Mouse (Mus musculus) spleen, adult 2 months (tissue): ENCODE measurements around the gene Tmem63b. TPM values are rescaled to one million over a fixed set of nuclear protein-coding genes. Genes with fewer than 3 reads are reported as not detected.

Experiments
- DNase-seq, 2 experiments: peaks; one replicate each; pipeline versions ENCODE4 v3.0.0 to v3.0.0-alpha.2; 2012 to 2021; ENCODE audit warnings: low spot score in 2 of 2, low read depth in 1 of 2
- H3K27ac ChIP-seq: fragments of 200-500 bp; 2 replicates; pipeline ENCODE4 v1.5.1; 2012; ENCODE audit warnings: low read length, inconsistent platforms; ENCODE audit not compliant: insufficient read depth
- H3K27me3 ChIP-seq: fragments of 200-500 bp; 2 replicates; pipeline ENCODE4 v1.6.1; 2012; ENCODE audit warnings: mild to moderate bottlenecking, moderate library complexity, low read length, inconsistent platforms; ENCODE audit not compliant: control insufficient read depth, insufficient read depth
- H3K36me3 ChIP-seq: fragments of 200-500 bp; 2 replicates; pipeline ENCODE4 v1.6.1; 2012; ENCODE audit warnings: mild to moderate bottlenecking, low read length, inconsistent platforms; ENCODE audit not compliant: control insufficient read depth, insufficient read depth
- H3K4me1 ChIP-seq: fragments of 200-500 bp; 2 replicates; pipeline ENCODE4 v1.6.1; 2011; ENCODE audit warnings: inconsistent platforms; ENCODE audit not compliant: control insufficient read depth, insufficient read depth, insufficient read length
- H3K4me3 ChIP-seq: fragments of 200-500 bp; 2 replicates; pipeline ENCODE4 v1.5.1; 2011; ENCODE audit warnings: mild to moderate bottlenecking, inconsistent platforms; ENCODE audit not compliant: insufficient read depth, insufficient read length; ENCODE audit errors: extremely low read depth
- CTCF ChIP-seq: fragments of 200-500 bp; IDR thresholded peaks from 2 replicates; pipeline ENCODE4 v1.5.1; 2011; ENCODE audit warnings: mild to moderate bottlenecking, inconsistent platforms; ENCODE audit not compliant: insufficient read depth, insufficient read length, insufficient replicate concordance; ENCODE audit errors: extremely low read depth
- POLR2A ChIP-seq: fragments of 200-500 bp; IDR thresholded peaks from 2 replicates; pipeline ENCODE4 v1.6.1; 2011; ENCODE audit warnings: low read depth, low read length, inconsistent platforms
- WGBS: fragments of 180-500 bp; shearing (Covaris S2); methylation state at CpG from one replicate; pipeline ENCODE4 v1.1.7; 2018; 5-methylcytosine and 5-hydroxymethylcytosine counted together
- polyA plus RNA-seq: library from polyadenylated mRNA; depleted of rRNA; stranded (reverse); fragments of >200 nt; gene quantifications from 2 replicates; pipeline ENCODE4 v1.2.3, GENCODE M21; 2012

Tmem63b gene
- polyA plus RNA-seq, 1 experiment, result 27.4 TPM

DNA sequence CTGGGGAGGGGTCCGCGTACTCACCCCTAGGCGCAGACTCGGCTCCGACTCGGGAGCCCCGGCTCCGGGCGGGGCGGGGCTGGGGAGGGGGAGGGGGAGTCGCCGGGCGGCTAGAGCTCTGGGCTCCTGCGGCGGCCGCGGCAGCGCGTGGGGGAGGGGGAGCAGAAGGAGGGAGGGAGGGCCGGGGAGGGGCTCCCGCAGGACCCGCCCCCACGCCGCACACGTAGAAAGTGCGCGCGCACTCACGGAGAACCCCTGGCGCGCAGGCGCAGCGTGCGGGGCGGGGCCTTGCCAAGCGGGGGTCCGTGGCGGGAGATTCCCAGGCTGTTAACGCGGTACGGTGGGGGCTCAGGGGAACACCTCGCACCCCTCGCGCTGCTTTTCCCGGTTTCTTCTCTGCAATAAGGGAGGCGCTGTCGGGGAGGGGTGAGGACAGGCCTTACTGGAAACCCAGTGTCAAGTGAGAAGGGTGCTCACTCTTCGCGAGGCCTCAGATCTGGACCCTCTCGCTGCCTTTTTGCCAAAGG lies 549 bp downstream of the Tmem63b start, which contains the start of gene Mrpl14:
Mrpl14 (plus strand) TSS at position 230 of the 527 bp plus-strand sequence.
- TF ChIP-seq POLR2A, result peak; percentile 5; the same call in 1 of the 2 replicates
- no peak for TF ChIP-seq CTCF
- Histone ChIP-seq H3K27ac (peak within 1 kb of the TSS; percentile 38), H3K4me1 (peaks cover 11% of the 10 kb centered on the region; the same call in 1 of the 2 replicates), H3K36me3 (no peaks in the 10 kb centered on the region), H3K27me3 (0 out of 2 replicates have a peak, but pooled peaks cover 3% of the 10 kb centered on the region), H3K4me3 (peak within 1 kb of the TSS; percentile 82)
- WGBS, result under 1% methylated on average over 35 of the region's 50 CpGs
- peak; percentile 79 to 86 for DNase-seq

DNA sequence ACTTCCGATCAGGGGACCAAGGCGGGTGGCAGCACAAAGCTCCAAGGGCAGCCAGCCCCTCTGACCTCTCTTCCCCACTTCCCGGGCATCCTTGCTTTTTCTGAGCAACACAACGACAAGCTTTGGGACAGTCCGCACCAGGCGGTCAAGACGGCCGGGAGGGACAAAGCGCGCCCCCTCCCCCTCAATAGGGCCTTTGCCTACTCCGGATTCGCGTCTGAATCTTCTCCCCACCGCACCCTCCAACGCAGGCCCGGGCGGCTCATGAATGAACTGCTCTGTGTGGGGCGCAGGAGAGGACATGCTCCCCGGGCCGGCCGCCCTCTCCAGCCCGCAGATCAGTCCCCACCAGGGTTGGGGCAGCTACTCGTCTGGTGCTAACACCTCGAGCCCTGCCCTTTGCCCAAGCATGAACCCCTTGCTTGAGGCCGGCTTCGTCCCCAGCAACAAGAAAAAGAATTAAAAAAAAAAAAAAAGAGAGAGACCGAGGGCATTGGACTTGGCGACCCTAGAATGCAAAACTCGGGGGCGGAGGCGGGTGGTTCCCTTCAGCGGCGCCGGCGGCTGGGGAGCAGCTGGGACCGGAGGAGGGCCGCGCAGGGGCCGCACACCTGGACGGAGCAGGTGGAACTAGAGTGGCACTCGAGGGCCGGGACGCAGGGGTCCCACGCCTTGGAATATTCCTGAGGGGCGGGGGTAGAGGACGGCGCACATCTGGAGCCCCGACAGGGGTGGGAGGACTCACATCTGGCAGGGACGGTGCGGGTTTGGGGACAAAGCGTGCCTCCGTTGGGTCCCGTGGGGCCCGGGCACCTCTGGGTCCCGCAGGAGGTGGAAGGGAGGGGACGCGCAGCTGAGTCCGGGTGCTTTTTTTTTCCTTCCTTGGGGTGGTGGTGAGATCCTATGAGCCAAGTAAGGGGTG lies 1.3 kb downstream of the Tmem63b start:
- H3K36me3 ChIP-seq, result no peaks in the 10 kb centered on the region
- H3K27me3 ChIP-seq, result 0 out of 2 replicates have a peak, but pooled peaks cover 3% of the 10 kb centered on the region
- 3% methylated on average over 58 of the region's 58 CpGs for WGBS
- no peak for TF ChIP-seq CTCF
- H3K27ac ChIP-seq, result peak overlapping the region; percentile 21; the same call in 1 of the 2 replicates
- H3K4me1 ChIP-seq, result peaks cover 11% of the 10 kb centered on the region; the same call in 1 of the 2 replicates
- H3K4me3 ChIP-seq, result peak overlapping the region; percentile 80
- peak in 1 of 2 experiments; percentile 29 for DNase-seq

DNA sequence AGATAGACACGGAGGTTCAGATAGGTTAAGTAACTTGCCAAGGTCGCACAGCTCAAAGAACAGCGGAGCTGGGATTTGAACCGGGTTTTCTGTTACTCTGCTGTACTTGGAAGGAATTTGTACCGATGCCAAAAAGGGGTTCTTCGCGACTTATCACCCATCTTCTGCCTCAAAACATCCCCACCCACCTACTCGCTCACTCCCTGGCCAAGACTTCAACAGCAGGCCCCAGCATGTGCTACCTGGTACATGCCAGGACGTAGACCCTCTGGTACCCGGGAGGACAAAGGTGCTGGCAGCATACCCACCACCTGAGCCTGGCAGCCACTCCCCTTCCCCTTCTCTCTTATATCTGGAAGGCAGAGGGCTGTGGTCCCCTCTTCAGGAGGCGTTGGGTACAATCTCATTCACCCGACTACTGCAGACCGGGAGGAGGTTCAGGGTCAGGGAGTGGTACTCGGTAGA lies 2.0 kb downstream of the Tmem63b start:
- H3K36me3 ChIP-seq, result no peaks in the 10 kb centered on the region
- peaks cover 11% of the 10 kb centered on the region; the same call in 1 of the 2 replicates for H3K4me1 ChIP-seq
- TF ChIP-seq CTCF (no peak), POLR2A (no peak)
- WGBS, result 58% methylated on average over 14 of the region's 14 CpGs
- H3K27me3 ChIP-seq, result 0 out of 2 replicates have a peak, but pooled peaks cover 3% of the 10 kb centered on the region
- H3K27ac ChIP-seq, result no peak overlapping the region
- no peak for DNase-seq
- H3K4me3 ChIP-seq, result peak overlapping the region; percentile 80; the same call in 1 of the 2 replicates

DNA sequence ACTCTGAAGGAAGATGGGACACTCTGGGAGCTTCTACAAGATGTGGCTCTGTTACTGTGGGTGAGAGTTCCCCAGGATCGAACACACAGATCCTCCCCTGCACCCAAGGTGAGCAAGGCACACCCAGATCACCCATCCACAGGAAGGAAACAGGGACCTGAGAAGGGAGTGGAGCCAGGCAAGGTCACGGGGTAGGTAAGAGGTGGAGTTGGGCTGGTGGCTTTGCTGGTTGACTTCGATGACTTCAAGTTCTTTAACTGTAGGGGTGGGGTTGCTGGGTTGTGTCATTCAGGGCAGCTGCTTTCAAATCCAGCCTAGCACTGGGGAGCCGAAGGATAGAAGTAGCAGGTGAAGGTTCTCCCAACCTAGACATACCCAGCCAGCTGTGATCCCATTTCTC lies 3.9 kb downstream of the Tmem63b start:
- H3K27me3 ChIP-seq, result 0 out of 2 replicates have a peak, but pooled peaks cover 3% of the 10 kb centered on the region
- 78% methylated on average over 4 of the region's 4 CpGs for WGBS
- no peak for DNase-seq
- H3K27ac ChIP-seq, result no peak overlapping the region
- TF ChIP-seq POLR2A (no peak), CTCF (no peak)
- no peaks in the 10 kb centered on the region for H3K36me3 ChIP-seq
- H3K4me3 ChIP-seq, result no peak overlapping the region
- peaks cover 11% of the 10 kb centered on the region; the same call in 1 of the 2 replicates for H3K4me1 ChIP-seq

DNA sequence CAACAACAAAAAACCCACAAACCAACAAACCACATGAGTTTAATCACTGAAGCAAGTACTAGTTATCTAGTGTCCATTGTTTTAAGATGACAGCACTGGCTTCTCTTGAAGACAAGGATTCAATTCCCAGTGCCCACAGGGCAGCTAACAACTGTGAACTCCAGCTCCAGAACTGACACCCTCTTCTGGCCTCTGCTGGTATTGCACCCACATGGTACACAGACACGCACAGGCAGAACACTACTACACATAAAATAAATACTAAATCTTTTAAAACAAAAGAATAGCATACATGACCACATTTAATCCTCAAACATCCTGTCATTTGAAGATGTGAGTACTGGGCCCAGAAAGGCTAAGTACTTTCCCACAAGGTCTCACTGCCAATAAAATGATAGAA lies 5.1 kb downstream of the Tmem63b start:
- Histone ChIP-seq H3K27ac (no peak overlapping the region), H3K4me1 (peaks cover 7% of the 10 kb centered on the region; the same call in 1 of the 2 replicates), H3K4me3 (no peak overlapping the region), H3K36me3 (no peaks in the 10 kb centered on the region), H3K27me3 (0 out of 2 replicates have a peak, but pooled peaks cover 3% of the 10 kb centered on the region)
- DNase-seq, result no peak
- WGBS, result 100% methylated on average over 1 of the region's 1 CpGs
- TF ChIP-seq POLR2A, result no peak
- TF ChIP-seq CTCF, result no peak

DNA sequence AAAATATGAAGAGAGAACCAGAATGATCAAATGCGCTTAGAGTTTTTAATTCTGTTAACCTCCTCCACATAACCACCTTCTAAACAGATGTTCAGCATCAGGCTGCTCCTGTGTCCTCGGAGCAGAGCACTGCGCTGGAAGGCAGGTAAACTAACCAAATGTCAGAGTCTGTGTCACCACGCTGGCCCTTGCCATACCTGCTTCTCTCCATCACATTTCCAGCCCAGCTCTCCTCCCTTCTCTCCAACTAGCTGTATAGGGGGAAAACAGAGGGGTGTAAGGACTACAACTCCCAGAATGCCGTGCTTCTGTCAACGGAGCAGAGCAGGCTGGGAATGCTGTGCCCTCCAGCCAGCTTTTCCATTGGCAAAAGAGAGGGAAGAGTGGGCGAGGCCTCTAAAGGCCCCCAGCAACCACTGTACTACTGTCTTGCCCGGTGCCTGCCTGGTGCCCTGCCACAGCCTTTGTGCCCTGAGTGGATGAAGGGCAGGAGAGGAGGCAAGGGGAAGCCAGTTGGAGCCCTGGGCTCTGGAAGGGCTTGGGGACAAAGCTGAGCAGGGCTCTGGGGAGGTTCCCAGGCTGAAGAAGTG lies 6.2 kb downstream of the Tmem63b start:
- 0 out of 2 replicates have a peak, but pooled peaks cover 3% of the 10 kb centered on the region for H3K27me3 ChIP-seq
- no peak overlapping the region for H3K4me3 ChIP-seq
- whole genome bisulfite sequencing, result 72% methylated on average over 8 of the region's 8 CpGs
- no peaks in the 10 kb centered on the region for H3K36me3 ChIP-seq
- no peak for TF ChIP-seq POLR2A
- TF ChIP-seq CTCF, result no peak
- no peak overlapping the region for H3K27ac ChIP-seq
- DNase-seq, result no peak
- peaks cover 7% of the 10 kb centered on the region; the same call in 1 of the 2 replicates for H3K4me1 ChIP-seq
